Mouse (Mus musculus) forebrain, postnatal 0 days (tissue): ENCODE measurements around the gene Abraxas2. TPM values are rescaled to one million over a fixed set of nuclear protein-coding genes. Genes with fewer than 3 reads are reported as not detected.

Source experiments
- ATAC-seq: fragments of 200-750 bp; cut with Nextera tagmentation; 2 replicates; pipeline ENCODE4 v1.8.0; 2017; ENCODE audit warnings: mild to moderate bottlenecking, moderate library complexity
- DNase-seq: peaks from one replicate; pipeline ENCODE4 v3.0.0-alpha.2; 2015
- H3K27ac ChIP-seq: fragments of 300-500 bp; sonication (generic); 2 replicates; pipeline ENCODE4 v1.5.1; 2014; ENCODE audit warnings: low read depth, mild to moderate bottlenecking, antibody characterized with exemption, low read length, moderate library complexity, mixed read lengths
- H3K27me3 ChIP-seq: fragments of 300-500 bp; sonication (generic); 2 replicates; pipeline ENCODE4 v1.6.1; 2014; ENCODE audit warnings: mild to moderate bottlenecking, low read length, mixed read lengths; ENCODE audit not compliant: insufficient read depth
- H3K36me3 ChIP-seq: fragments of 300-500 bp; sonication (generic); 2 replicates; pipeline ENCODE4 v1.6.1; 2014; ENCODE audit warnings: mild to moderate bottlenecking, moderate library complexity; ENCODE audit not compliant: insufficient read depth
- H3K4me1 ChIP-seq: fragments of 300-500 bp; sonication (generic); 2 replicates; pipeline ENCODE4 v1.6.1; 2014; ENCODE audit warnings: antibody characterized with exemption; ENCODE audit not compliant: insufficient read depth
- H3K4me2 ChIP-seq: fragments of 300-500 bp; sonication (generic); 2 replicates; pipeline ENCODE4 v1.6.1; 2014; ENCODE audit warnings: low read depth, mild to moderate bottlenecking, moderate library complexity
- H3K4me3 ChIP-seq: fragments of 300-500 bp; sonication (generic); 2 replicates; pipeline ENCODE4 v1.5.1; 2014; ENCODE audit warnings: low read depth, low read length, mixed read lengths
- H3K9ac ChIP-seq: fragments of 300-500 bp; sonication (generic); 2 replicates; pipeline ENCODE4 v1.6.1; 2014; ENCODE audit warnings: mild to moderate bottlenecking
- H3K9me3 ChIP-seq: fragments of 300-500 bp; sonication (generic); 2 replicates; pipeline ENCODE4 v1.6.1; 2016; ENCODE audit warnings: low read length
- CTCF ChIP-seq: sonication (generic); IDR thresholded peaks from 2 replicates; pipeline ENCODE4 v1.5.1; 2016; ENCODE audit warnings: antibody characterized with exemption, control low read depth, low read depth
- WGBS: fragments of 180-500 bp; shearing (Covaris S2); extraction: QIAGEN DNeasy Blood & Tissue Kit; methylation state at CpG from one replicate; pipeline ENCODE4 v1.1.7; 2014; 5-methylcytosine and 5-hydroxymethylcytosine counted together
- polyA plus RNA-seq: library from polyadenylated mRNA; unstranded; fragments of >200 nt; fragmentation: Nextera tagmentation; extraction: Ambion mirVana; gene quantifications from 2 replicates; pipeline ENCODE4 v1.2.1, GENCODE M21; 2015
- total RNA-seq: library from RNA; depleted of rRNA; stranded (reverse); fragments of >200 nt; gene quantifications from 2 replicates; pipeline ENCODE4 v1.2.3, GENCODE M21; 2014

Abraxas2 gene
- total and polyA plus RNA-seq, 2 experiments from 2014 or later = 32.9 to 38.2 TPM

- Histone ChIP-seq H3K4me2 (no peak overlapping the region), H3K9me3 (no peaks in the 10 kb centered on the region), H3K4me1 (no peaks in the 10 kb centered on the region), H3K36me3 (peaks cover 64% of the 10 kb centered on the region), H3K9ac (no peak overlapping the region), H3K4me3 (no peak overlapping the region), H3K27ac (no peak overlapping the region), H3K27me3 (no peaks in the 10 kb centered on the region)
- TF ChIP-seq CTCF = peak; percentile 49
- DNase-seq (no peak), ATAC-seq (no peak)
- 67% methylated on average over 2 of the region's 2 CpGs for WGBS
Observed at GRCm38 (mm10) chr7:132882343-132882742, 23.3 kb downstream of the Abraxas2 start.

GRCm38 (mm10) chr7:132884031-132884430 lies 25.0 kb downstream of the Abraxas2 start:
- no peaks in the 10 kb centered on the region for H3K27me3 ChIP-seq
- peak; percentile 62 for TF ChIP-seq CTCF
- H3K9me3 ChIP-seq = no peaks in the 10 kb centered on the region
- no peak overlapping the region for H3K4me2 ChIP-seq
- peak; percentile 40 for DNase-seq
- H3K4me1 ChIP-seq = no peaks in the 10 kb centered on the region
- ATAC-seq = no peak
- no peak overlapping the region for H3K4me3 ChIP-seq
- H3K9ac ChIP-seq = no peak overlapping the region
- WGBS = 82% methylated on average over 7 of the region's 7 CpGs
- H3K36me3 ChIP-seq = peaks cover 53% of the 10 kb centered on the region
- no peak overlapping the region for H3K27ac ChIP-seq

DNA sequence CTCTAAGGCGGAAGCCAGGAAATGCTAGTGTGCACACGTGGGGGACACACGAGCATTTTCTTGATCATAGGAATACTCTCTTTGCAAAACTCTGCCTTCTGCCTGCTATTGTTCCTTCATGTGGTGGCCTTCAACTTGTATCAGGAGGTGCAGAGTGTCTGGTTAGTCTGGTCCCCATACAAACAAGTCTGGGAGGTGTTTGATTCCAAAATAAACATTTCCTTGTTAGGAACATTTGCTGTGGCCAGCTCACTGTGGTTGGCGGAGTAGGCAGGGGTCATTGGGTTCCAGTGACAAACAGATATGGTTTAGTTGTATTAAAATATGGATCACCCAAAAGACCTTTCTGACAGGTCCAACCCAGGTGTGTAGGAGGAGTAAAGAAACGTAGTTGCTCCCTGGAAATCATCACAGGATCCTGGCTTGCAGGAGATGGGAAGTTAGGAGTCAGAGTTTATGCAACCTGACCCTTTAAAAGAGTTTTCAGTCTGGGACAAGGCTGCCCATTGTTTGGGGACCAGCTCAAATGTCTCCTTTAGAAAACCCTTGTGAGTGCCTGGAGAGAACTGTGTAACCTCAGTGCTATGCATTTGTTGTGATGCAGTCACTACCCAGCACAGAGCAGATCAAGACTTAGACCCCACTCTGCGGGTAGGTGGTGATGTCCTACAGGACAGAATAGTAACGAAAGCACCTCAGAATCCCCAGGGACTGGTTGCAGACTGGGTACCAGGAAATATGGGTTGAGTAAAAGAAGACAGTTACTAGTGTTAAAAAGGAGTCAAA lies 28.2 kb downstream of the Abraxas2 start:
- Histone ChIP-seq H3K36me3 (peaks cover 26% of the 10 kb centered on the region), H3K4me1 (no peaks in the 10 kb centered on the region), H3K9me3 (no peaks in the 10 kb centered on the region), H3K4me2 (no peak overlapping the region), H3K27me3 (no peaks in the 10 kb centered on the region), H3K27ac (no peak overlapping the region), H3K4me3 (no peak overlapping the region), H3K9ac (no peak overlapping the region)
- 79% methylated on average over 7 of the region's 7 CpGs for WGBS
- no peak for TF ChIP-seq CTCF
- DNase-seq = no peak
- ATAC-seq = no peak

DNA sequence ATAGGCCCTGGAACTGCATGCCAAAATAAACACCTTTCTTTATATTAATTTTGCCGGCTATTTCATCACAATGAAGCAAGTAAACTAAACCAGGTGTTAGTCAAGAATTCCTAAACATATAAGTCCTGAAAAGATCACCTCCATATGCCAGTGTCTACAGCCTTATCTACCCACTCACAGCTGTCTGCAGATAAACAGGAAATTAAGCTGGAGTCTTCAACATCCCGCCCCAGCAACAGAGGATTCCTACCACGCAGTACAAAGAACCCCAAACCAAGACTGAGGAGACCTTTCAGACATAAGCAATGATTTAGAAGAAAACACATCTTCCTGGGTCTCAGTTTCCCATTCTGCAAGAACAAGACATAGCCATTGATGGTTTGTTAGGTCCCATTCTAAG lies 29.0 kb downstream of the Abraxas2 start:
- H3K4me3 ChIP-seq = no peak overlapping the region
- H3K9ac ChIP-seq = no peak overlapping the region
- DNase-seq (no peak), ATAC-seq (no peak)
- 91% methylated on average over 3 of the region's 3 CpGs for WGBS
- no peaks in the 10 kb centered on the region for H3K4me1 ChIP-seq
- no peak for TF ChIP-seq CTCF
- no peaks in the 10 kb centered on the region for H3K27me3 ChIP-seq
- H3K27ac ChIP-seq = no peak overlapping the region
- H3K36me3 ChIP-seq = peaks cover 21% of the 10 kb centered on the region
- H3K4me2 ChIP-seq = no peak overlapping the region
- H3K9me3 ChIP-seq = no peaks in the 10 kb centered on the region

- H3K9ac ChIP-seq = no peak overlapping the region
- H3K4me1 ChIP-seq = no peaks in the 10 kb centered on the region
- no peak overlapping the region for H3K27ac ChIP-seq
- no peak for ATAC-seq
- DNase-seq = no peak
- TF ChIP-seq CTCF = no peak
- H3K4me2 ChIP-seq = no peak overlapping the region
- peaks cover 15% of the 10 kb centered on the region for H3K36me3 ChIP-seq
- H3K27me3 ChIP-seq = no peaks in the 10 kb centered on the region
- no peak overlapping the region for H3K4me3 ChIP-seq
- WGBS = 67% methylated on average over 4 of the region's 4 CpGs
- no peaks in the 10 kb centered on the region for H3K9me3 ChIP-seq
Observed at GRCm38 (mm10) chr7:132888518-132889249, 29.7 kb downstream of the Abraxas2 start.

DNA sequence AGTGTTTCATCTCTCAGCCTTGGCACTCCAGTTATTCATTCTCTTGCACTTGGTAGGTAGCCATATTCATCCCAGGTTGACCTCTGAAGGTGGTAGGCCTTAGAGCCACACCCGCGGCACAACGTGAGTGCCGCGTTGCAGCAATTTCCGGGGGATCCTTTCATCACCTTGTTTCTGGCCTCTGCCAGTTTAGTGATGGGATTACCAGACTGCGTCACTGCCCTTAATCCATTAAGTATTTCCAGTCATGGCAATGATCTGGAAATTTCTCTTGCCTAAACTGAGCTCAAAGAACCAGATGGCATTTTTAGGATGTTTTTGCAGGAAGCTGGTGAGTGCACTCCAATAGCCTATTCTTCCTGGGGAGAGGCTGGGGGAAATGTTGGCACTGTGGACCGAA lies 30.7 kb downstream of the Abraxas2 start:
- Histone ChIP-seq H3K27me3 (no peaks in the 10 kb centered on the region), H3K36me3 (0 out of 2 replicates have a peak, but pooled peaks cover 5% of the 10 kb centered on the region), H3K9ac (no peak overlapping the region), H3K4me3 (no peak overlapping the region), H3K27ac (no peak overlapping the region), H3K9me3 (no peaks in the 10 kb centered on the region), H3K4me2 (no peak overlapping the region), H3K4me1 (no peaks in the 10 kb centered on the region)
- no peak for ATAC-seq
- WGBS = 88% methylated on average over 8 of the region's 8 CpGs
- TF ChIP-seq CTCF = no peak
- DNase-seq = no peak

GRCm38 (mm10) chr7:132890201-132890600 lies 31.2 kb downstream of the Abraxas2 start:
- Histone ChIP-seq H3K9ac (no peak overlapping the region), H3K36me3 (0 out of 2 replicates have a peak, but pooled peaks cover 5% of the 10 kb centered on the region), H3K4me1 (no peaks in the 10 kb centered on the region), H3K27me3 (no peaks in the 10 kb centered on the region), H3K4me3 (no peak overlapping the region), H3K27ac (no peak overlapping the region), H3K9me3 (no peaks in the 10 kb centered on the region), H3K4me2 (no peak overlapping the region)
- WGBS = 84% methylated on average over 5 of the region's 5 CpGs
- TF ChIP-seq CTCF = no peak
- ATAC-seq (no peak), DNase-seq (no peak)
